Mouse (Mus musculus) lung, embryonic 16.5 days (tissue): ENCODE measurements around the gene Gls. TPM values are rescaled to one million over a fixed set of nuclear protein-coding genes. Genes with fewer than 3 reads are reported as not detected.

Experiments
- ATAC-seq: fragments of 200-750 bp; cut with Nextera tagmentation; 2 replicates; pipeline ENCODE4 v1.8.0; 2017; ENCODE audit warnings: low read depth, mild to moderate bottlenecking, moderate library complexity
- H3K27ac ChIP-seq: fragments of 300-500 bp; sonication (generic); 2 replicates; pipeline ENCODE4 v1.5.1; 2014; ENCODE audit warnings: mild to moderate bottlenecking, control low read depth, low read length
- H3K27me3 ChIP-seq: fragments of 300-500 bp; sonication (generic); 2 replicates; pipeline ENCODE4 v1.6.1; 2014; ENCODE audit warnings: low read depth, low read length, mixed read lengths; ENCODE audit not compliant: control insufficient read depth, insufficient read depth
- H3K36me3 ChIP-seq: fragments of 300-500 bp; sonication (generic); 2 replicates; pipeline ENCODE4 v1.6.1; 2014; ENCODE audit warnings: low read length; ENCODE audit not compliant: control insufficient read depth, insufficient read depth
- H3K4me1 ChIP-seq: fragments of 300-500 bp; sonication (generic); replicated peaks from 2 replicates; pipeline ENCODE4 v1.6.1; 2014; ENCODE audit warnings: low read length, mixed read lengths; ENCODE audit not compliant: control insufficient read depth, insufficient read depth
- H3K4me2 ChIP-seq: fragments of 300-500 bp; sonication (generic); 2 replicates; pipeline ENCODE4 v1.6.1; 2014; ENCODE audit warnings: low read depth, low read length, control low read depth
- H3K4me3 ChIP-seq: fragments of 300-500 bp; sonication (generic); 2 replicates; pipeline ENCODE4 v1.5.1; 2014; ENCODE audit warnings: mild to moderate bottlenecking, low read length, control low read depth
- H3K9ac ChIP-seq: fragments of 300-500 bp; sonication (generic); 2 replicates; pipeline ENCODE4 v1.6.1; 2014; ENCODE audit warnings: low read length, control low read depth
- H3K9me3 ChIP-seq: fragments of 300-500 bp; sonication (generic); 2 replicates; pipeline ENCODE4 v1.6.1; 2016; ENCODE audit warnings: low read length; ENCODE audit not compliant: control insufficient read depth
- whole genome bisulfite sequencing: fragments of 180-500 bp; shearing (Covaris S2); extraction: QIAGEN DNeasy Blood & Tissue Kit; methylation state at CpG from one replicate; pipeline ENCODE4 v1.1.7; 2014; 5-methylcytosine and 5-hydroxymethylcytosine counted together
- polyA plus RNA-seq: library from polyadenylated mRNA; unstranded; fragments of >200 nt; fragmentation: Nextera tagmentation; extraction: Ambion mirVana; gene quantifications from 2 replicates; pipeline ENCODE4 v1.2.1, GENCODE M21; 2015

Gls gene
- polyA plus RNA-seq, 1 experiment from 2014 or later = 12.8 TPM

GRCm38 (mm10) chr1:52267606-52268005 lies 34.6 kb upstream of the Gls start:
- Histone ChIP-seq H3K4me1 (peaks cover 5% of the 10 kb centered on the region; the same call in 1 of the 2 replicates), H3K9ac (no peak overlapping the region), H3K36me3 (no peaks in the 10 kb centered on the region), H3K4me3 (no peak overlapping the region), H3K27me3 (no peaks in the 10 kb centered on the region), H3K9me3 (no peaks in the 10 kb centered on the region), H3K4me2 (no peak overlapping the region), H3K27ac (no peak overlapping the region)
- no peak for ATAC-seq
- 49% methylated on average over 3 of the region's 3 CpGs for WGBS

- no peaks in the 10 kb centered on the region for H3K27me3 ChIP-seq
- H3K9ac ChIP-seq = no peak overlapping the region
- no peak for ATAC-seq
- no peaks in the 10 kb centered on the region for H3K36me3 ChIP-seq
- 63% methylated on average over 3 of the region's 3 CpGs for WGBS
- no peak overlapping the region for H3K27ac ChIP-seq
- H3K9me3 ChIP-seq = no peaks in the 10 kb centered on the region
- no peak overlapping the region for H3K4me2 ChIP-seq
- H3K4me1 ChIP-seq = peaks cover 4% of the 10 kb centered on the region; the same call in 1 of the 2 replicates
- H3K4me3 ChIP-seq = no peak overlapping the region
Observed at GRCm38 (mm10) chr1:52265886-52266516, 33.0 kb upstream of the Gls start.

- Histone ChIP-seq H3K4me3 (no peak overlapping the region), H3K36me3 (no peaks in the 10 kb centered on the region), H3K4me1 (no peaks in the 10 kb centered on the region), H3K27me3 (no peaks in the 10 kb centered on the region), H3K9me3 (no peaks in the 10 kb centered on the region), H3K9ac (no peak overlapping the region), H3K4me2 (no peak overlapping the region), H3K27ac (no peak overlapping the region)
- no peak for ATAC-seq
- WGBS = 50% methylated on average over 3 of the region's 3 CpGs
Observed at GRCm38 (mm10) chr1:52264290-52264689, 31.3 kb upstream of the Gls start.

GRCm38 (mm10) chr1:52260354-52261090 lies 27.5 kb upstream of the Gls start:
- Histone ChIP-seq H3K36me3 (no peaks in the 10 kb centered on the region), H3K27ac (no peak overlapping the region), H3K9me3 (no peaks in the 10 kb centered on the region), H3K27me3 (no peaks in the 10 kb centered on the region), H3K4me2 (no peak overlapping the region), H3K4me1 (no peaks in the 10 kb centered on the region), H3K4me3 (no peak overlapping the region), H3K9ac (no peak overlapping the region)
- no peak for ATAC-seq
- 90% methylated on average over 4 of the region's 4 CpGs for WGBS

- H3K4me3 ChIP-seq = no peak overlapping the region
- 74% methylated on average over 9 of the region's 9 CpGs for WGBS
- no peaks in the 10 kb centered on the region for H3K4me1 ChIP-seq
- H3K9ac ChIP-seq = no peak overlapping the region
- H3K36me3 ChIP-seq = no peaks in the 10 kb centered on the region
- no peaks in the 10 kb centered on the region for H3K9me3 ChIP-seq
- H3K27ac ChIP-seq = no peak overlapping the region
- no peaks in the 10 kb centered on the region for H3K27me3 ChIP-seq
- ATAC-seq = no peak
- H3K4me2 ChIP-seq = no peak overlapping the region
Observed at GRCm38 (mm10) chr1:52258006-52258749, 25.1 kb upstream of the Gls start.

- no peak overlapping the region for H3K4me3 ChIP-seq
- WGBS = 61% methylated on average over 4 of the region's 4 CpGs
Observed at GRCm38 (mm10) chr1:52256916-52257315, 23.9 kb upstream of the Gls start.

GRCm38 (mm10) chr1:52256194-52256593 lies 23.2 kb upstream of the Gls start:
- no peak for ATAC-seq
- Histone ChIP-seq H3K9me3 (no peaks in the 10 kb centered on the region), H3K27ac (no peak overlapping the region), H3K4me1 (no peaks in the 10 kb centered on the region), H3K27me3 (no peaks in the 10 kb centered on the region), H3K9ac (no peak overlapping the region), H3K4me3 (no peak overlapping the region), H3K4me2 (no peak overlapping the region), H3K36me3 (no peaks in the 10 kb centered on the region)
- WGBS = 66% methylated on average over 4 of the region's 4 CpGs

More at GRCm38 (mm10) chr1:52256916-52257315, 23.9 kb upstream of the Gls start:
- Histone ChIP-seq H3K36me3 (no peaks in the 10 kb centered on the region), H3K9me3 (no peaks in the 10 kb centered on the region), H3K27me3 (no peaks in the 10 kb centered on the region), H3K27ac (no peak overlapping the region), H3K4me2 (no peak overlapping the region), H3K9ac (no peak overlapping the region), H3K4me1 (no peaks in the 10 kb centered on the region)
- no peak for ATAC-seq

- no peak overlapping the region for H3K9ac ChIP-seq
Observed at GRCm38 (mm10) chr1:52254411-52254810, 21.4 kb upstream of the Gls start.

GRCm38 (mm10) chr1:52253386-52253785 lies 20.4 kb upstream of the Gls start:
- H3K27ac ChIP-seq = no peak overlapping the region
- 68% methylated on average over 6 of the region's 6 CpGs for WGBS
- no peaks in the 10 kb centered on the region for H3K4me1 ChIP-seq
- no peak overlapping the region for H3K4me2 ChIP-seq
- ATAC-seq = no peak
- H3K36me3 ChIP-seq = no peaks in the 10 kb centered on the region
- H3K4me3 ChIP-seq = no peak overlapping the region
- H3K9me3 ChIP-seq = no peaks in the 10 kb centered on the region
- no peaks in the 10 kb centered on the region for H3K27me3 ChIP-seq
- H3K9ac ChIP-seq = no peak overlapping the region

More at GRCm38 (mm10) chr1:52254411-52254810, 21.4 kb upstream of the Gls start:
- no peaks in the 10 kb centered on the region for H3K27me3 ChIP-seq
- no peak for ATAC-seq
- H3K4me2 ChIP-seq = no peak overlapping the region
- no peak overlapping the region for H3K27ac ChIP-seq
- no peaks in the 10 kb centered on the region for H3K4me1 ChIP-seq
- no peaks in the 10 kb centered on the region for H3K9me3 ChIP-seq
- WGBS = 42% methylated on average over 2 of the region's 2 CpGs
- no peaks in the 10 kb centered on the region for H3K36me3 ChIP-seq
- H3K4me3 ChIP-seq = no peak overlapping the region
